Mouse (Mus musculus) limb, embryonic 15.5 days (tissue): ENCODE measurements around the gene Cspg5. TPM values are rescaled to one million over a fixed set of nuclear protein-coding genes. Genes with fewer than 3 reads are reported as not detected.
A peak's percentile ranks its signal among the peaks of the same experiment; 100 is the strongest.

ENCODE experiments used
- ATAC-seq: fragments of 200-750 bp; cut with Nextera tagmentation; 2 replicates; pipeline ENCODE4 v1.8.0; 2017; ENCODE audit warnings: low read depth, moderate TSS enrichment; ENCODE audit not compliant: insufficient number of reproducible peaks, low FRiP score, low TSS enrichment
- H3K27ac ChIP-seq: fragments of 300-500 bp; sonication (generic); 2 replicates; pipeline ENCODE4 v1.5.1; 2015; ENCODE audit warnings: moderate library complexity, mild to moderate bottlenecking, inconsistent platforms
- H3K27me3 ChIP-seq: fragments of 300-500 bp; sonication (generic); 2 replicates; pipeline ENCODE4 v1.6.1; 2015; ENCODE audit warnings: inconsistent platforms
- H3K36me3 ChIP-seq: fragments of 300-500 bp; sonication (generic); 2 replicates; pipeline ENCODE4 v1.6.1; 2015; ENCODE audit warnings: inconsistent platforms
- H3K4me1 ChIP-seq: fragments of 300-500 bp; sonication (generic); 2 replicates; pipeline ENCODE4 v1.6.1; 2015; ENCODE audit warnings: inconsistent platforms
- H3K4me2 ChIP-seq: fragments of 300-500 bp; sonication (generic); 2 replicates; pipeline ENCODE4 v1.6.1; 2015; ENCODE audit warnings: mild to moderate bottlenecking, inconsistent platforms
- H3K4me3 ChIP-seq: fragments of 300-500 bp; sonication (generic); 2 replicates; pipeline ENCODE4 v1.5.1; 2015; ENCODE audit warnings: mild to moderate bottlenecking, inconsistent platforms
- H3K9ac ChIP-seq: fragments of 300-500 bp; sonication (generic); 2 replicates; pipeline ENCODE4 v1.6.1; 2015; ENCODE audit warnings: inconsistent platforms
- H3K9me3 ChIP-seq: fragments of 300-500 bp; sonication (generic); 2 replicates; pipeline ENCODE4 v1.6.1; 2016; ENCODE audit warnings: inconsistent platforms
- WGBS: fragments of 180-500 bp; shearing (Covaris S2); methylation state at CpG from one replicate; pipeline ENCODE4 v1.1.7; 2015; 5-methylcytosine and 5-hydroxymethylcytosine counted together
- microRNA-seq: library from miRNA; unstranded; fragments of <30 nt; microRNA quantifications from one replicate; pipeline ENCODE4, GENCODE M21; 2016
- polyA plus RNA-seq: library from polyadenylated mRNA; unstranded; fragments of >200 nt; fragmentation: Nextera tagmentation; extraction: Ambion mirVana; gene quantifications from 2 replicates; pipeline ENCODE4 v1.2.1, GENCODE M21; 2015

The Cspg5 gene
- polyA plus RNA-seq, 1 experiment from 2014 or later = 8.9 TPM

GRCm38 (mm10) chr9:110293873-110294415 lies 50.4 kb downstream of the Cspg5 start:
- Histone ChIP-seq H3K4me3 (no peak overlapping the region), H3K9ac (no peak overlapping the region), H3K27ac (no peak overlapping the region), H3K4me1 (no peaks in the 10 kb centered on the region), H3K9me3 (no peaks in the 10 kb centered on the region), H3K27me3 (no peaks in the 10 kb centered on the region), H3K36me3 (no peaks in the 10 kb centered on the region), H3K4me2 (no peak overlapping the region)
- ATAC-seq = no peak
- WGBS = 81% methylated on average over 13 of the region's 13 CpGs

- no peak; the same call in 1 of the 2 replicates for ATAC-seq
- no peaks in the 10 kb centered on the region for H3K36me3 ChIP-seq
- H3K4me1 ChIP-seq = no peaks in the 10 kb centered on the region
- WGBS = 38% methylated on average over 3 of the region's 3 CpGs
- no peaks in the 10 kb centered on the region for H3K9me3 ChIP-seq
- H3K27ac ChIP-seq = no peak overlapping the region
- H3K4me2 ChIP-seq = no peak overlapping the region
- no peak overlapping the region for H3K4me3 ChIP-seq
- H3K27me3 ChIP-seq = no peaks in the 10 kb centered on the region
- H3K9ac ChIP-seq = no peak overlapping the region
These were observed 51.2 kb downstream of the Cspg5 start for GRCm38 (mm10) chr9:110294786-110295185.

- no peak overlapping the region for H3K4me2 ChIP-seq
- no peaks in the 10 kb centered on the region for H3K4me1 ChIP-seq
- H3K27me3 ChIP-seq = no peaks in the 10 kb centered on the region
- ATAC-seq = no peak
- H3K27ac ChIP-seq = no peak overlapping the region
- H3K36me3 ChIP-seq = no peaks in the 10 kb centered on the region
- 4% methylated on average over 5 of the region's 5 CpGs for WGBS
- H3K9me3 ChIP-seq = no peaks in the 10 kb centered on the region
- no peak overlapping the region for H3K4me3 ChIP-seq
- H3K9ac ChIP-seq = no peak overlapping the region
These were observed 53.5 kb downstream of the Cspg5 start for GRCm38 (mm10) chr9:110296867-110297627.

- Histone ChIP-seq H3K27ac (peak overlapping the region; percentile 96), H3K27me3 (no peaks in the 10 kb centered on the region), H3K36me3 (no peaks in the 10 kb centered on the region), H3K4me1 (peaks cover 8% of the 10 kb centered on the region), H3K4me3 (peak overlapping the region; percentile 64), H3K9ac (peak overlapping the region; percentile 37; the same call in 1 of the 2 replicates), H3K4me2 (peak overlapping the region; percentile 78), H3K9me3 (no peaks in the 10 kb centered on the region)
- WGBS = 3% methylated on average over 4 of the region's 4 CpGs
- no peak for ATAC-seq
These were observed 60.9 kb downstream of the Cspg5 start for GRCm38 (mm10) chr9:110304516-110304915.

- H3K36me3 ChIP-seq = peaks cover 3% of the 10 kb centered on the region
- ATAC-seq = peak; percentile 98
- H3K4me3 ChIP-seq = peak within 1 kb of the TSS; percentile 64
- peaks cover 8% of the 10 kb centered on the region for H3K4me1 ChIP-seq
- WGBS = under 1% methylated on average over 46 of the region's 46 CpGs
- no peaks in the 10 kb centered on the region for H3K9me3 ChIP-seq
- peak within 1 kb of the TSS; percentile 46 for H3K9ac ChIP-seq
- no peaks in the 10 kb centered on the region for H3K27me3 ChIP-seq
- peak within 1 kb of the TSS; percentile 96 for H3K27ac ChIP-seq
- H3K4me2 ChIP-seq = peak within 1 kb of the TSS; percentile 78
These were observed 61.5 kb downstream of the Cspg5 start, which contains the start of gene Elp6 for GRCm38 (mm10) chr9:110304969-110305651. TSS of gene Elp6 (plus strand) at chr9:110305173.

GRCm38 (mm10) chr9:110306371-110306770 lies 62.8 kb downstream of the Cspg5 start:
- Histone ChIP-seq H3K9me3 (no peaks in the 10 kb centered on the region), H3K4me1 (peaks cover 8% of the 10 kb centered on the region), H3K27me3 (no peaks in the 10 kb centered on the region), H3K4me2 (peak overlapping the region; percentile 48; the same call in 1 of the 2 replicates), H3K9ac (no peak overlapping the region), H3K4me3 (0 out of 2 replicates have a peak overlapping the region, but pooled peaks have one; percentile 64), H3K27ac (no peak overlapping the region; the same call in 1 of the 2 replicates), H3K36me3 (peaks cover 14% of the 10 kb centered on the region)
- ATAC-seq = no peak
- WGBS = 89% methylated on average over 5 of the region's 5 CpGs

Small RNA genes within 50 kb of the gene (microRNA-seq; reads per million reads assigned to microRNA genes)
- gene Mir6236 = 85.9 reads per million, percentile 48 among the genes with 10 or more reads in this experiment

Other genes starting within 250 kb of the Cspg5 start
- gene Smarcc1, start 126.1 kb upstream of the Cspg5 start, polyA plus RNA-seq = 97.6 and 115 TPM in 2 replicates
- 113 and 117 TPM in 2 replicates for gene Dhx30, start 126.0 kb upstream of the Cspg5 start, polyA plus RNA-seq
- gene Elp6, start 61.4 kb downstream of the Cspg5 start, polyA plus RNA-seq = 22.9 and 25.9 TPM in 2 replicates
- gene Scap, start 89.5 kb downstream of the Cspg5 start, polyA plus RNA-seq = 35.0 and 38.8 TPM in 2 replicates
- 16.5 and 17.1 TPM in 2 replicates for gene Ptpn23, start 164.4 kb downstream of the Cspg5 start, polyA plus RNA-seq
- gene Ngp, start 176.0 kb downstream of the Cspg5 start, polyA plus RNA-seq = 4.2 and 9.6 TPM in 2 replicates
- 10.5 and 11.3 TPM in 2 replicates for gene Klhl18, start 232.9 kb downstream of the Cspg5 start, polyA plus RNA-seq
- gene Kif9, start 233.2 kb downstream of the Cspg5 start, polyA plus RNA-seq = 0.95 and 1.3 TPM in 2 replicates